Mouse (Mus musculus): Measurements from ENCODE around the gene C2cd3.

The C2cd3 gene

GRCm38 (mm10) chr7:100371495-100372451 lies at the start of gene C2cd3, which contains the start of gene Ppme1:
Gene C2cd3 (plus strand): TSS chr7:100372233.
Gene Ppme1 (minus strand): TSS chr7:100372307.
- peak; percentile 97 for DNase-seq (ENCODE audit: low read depth, low spot score)

DNA sequence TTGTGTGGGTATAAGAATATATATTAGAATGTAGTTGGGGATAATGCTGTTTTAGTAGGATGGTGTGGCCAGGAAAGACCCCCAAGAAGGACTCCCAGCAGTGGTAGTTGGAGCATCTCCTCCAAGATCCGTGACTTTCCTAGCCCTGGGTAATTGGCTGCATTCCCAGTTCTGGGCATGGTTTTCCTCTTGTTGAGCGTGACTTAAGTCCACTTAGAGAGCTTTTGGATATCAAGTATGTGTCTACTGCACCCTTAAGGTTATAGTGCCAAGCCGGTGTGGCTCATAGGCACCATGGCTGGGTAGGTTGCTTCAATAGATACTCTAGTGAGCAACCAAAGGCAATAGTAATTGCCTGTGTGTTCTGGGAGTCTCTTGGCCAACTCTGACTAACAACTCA lies 48.3 kb upstream of the C2cd3 start:
- DNase-seq (ENCODE audit: low read depth, low spot score), result no peak

DNA sequence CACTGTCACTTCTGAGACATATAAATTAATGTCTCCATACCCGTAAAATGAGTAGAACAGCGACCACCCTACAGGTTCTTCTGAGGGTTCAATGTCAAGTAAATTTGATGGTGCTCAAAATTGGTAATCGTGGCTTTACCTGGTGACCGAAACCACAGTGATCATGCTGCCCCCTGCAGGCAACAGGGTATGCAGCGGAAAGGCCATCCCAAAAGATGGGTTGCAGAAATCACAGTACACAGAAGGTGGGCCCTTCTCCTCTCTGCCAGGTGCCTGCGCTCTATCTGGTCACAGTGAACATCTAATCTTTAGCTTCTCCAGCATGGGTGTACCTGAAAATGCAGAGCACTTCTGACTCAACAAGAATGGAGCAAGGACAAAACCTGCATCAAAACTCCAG lies 46.6 kb upstream of the C2cd3 start:
- no peak for DNase-seq (ENCODE audit: low read depth, low spot score)

DNA sequence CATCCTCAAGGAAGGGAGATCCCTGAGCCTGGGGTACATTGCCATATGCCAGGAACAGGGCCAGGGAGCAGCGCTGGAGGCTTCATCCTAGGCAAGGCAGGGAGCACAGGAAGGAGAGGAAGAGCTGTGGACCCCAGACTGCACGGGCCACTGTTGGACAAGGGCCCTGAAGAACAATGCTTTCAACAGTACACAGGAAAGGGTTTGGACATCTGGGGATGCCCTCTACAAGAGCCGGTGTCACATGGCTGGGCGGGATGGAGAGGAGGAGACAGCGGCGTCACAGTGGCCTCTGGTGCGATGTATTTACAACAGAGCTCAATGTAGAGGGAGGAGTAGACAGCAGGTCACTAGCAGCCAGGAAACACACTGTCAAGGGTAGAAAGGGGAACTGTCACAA lies 44.5 kb upstream of the C2cd3 start:
- no peak for DNase-seq (ENCODE audit: low read depth, low spot score)

GRCm38 (mm10) chr7:100328636-100329035 lies 43.4 kb upstream of the C2cd3 start:
- no peak for DNase-seq (ENCODE audit: low read depth, low spot score)

GRCm38 (mm10) chr7:100331269-100331668 lies 40.8 kb upstream of the C2cd3 start:
- DNase-seq (ENCODE audit: low read depth, low spot score), result no peak

DNA sequence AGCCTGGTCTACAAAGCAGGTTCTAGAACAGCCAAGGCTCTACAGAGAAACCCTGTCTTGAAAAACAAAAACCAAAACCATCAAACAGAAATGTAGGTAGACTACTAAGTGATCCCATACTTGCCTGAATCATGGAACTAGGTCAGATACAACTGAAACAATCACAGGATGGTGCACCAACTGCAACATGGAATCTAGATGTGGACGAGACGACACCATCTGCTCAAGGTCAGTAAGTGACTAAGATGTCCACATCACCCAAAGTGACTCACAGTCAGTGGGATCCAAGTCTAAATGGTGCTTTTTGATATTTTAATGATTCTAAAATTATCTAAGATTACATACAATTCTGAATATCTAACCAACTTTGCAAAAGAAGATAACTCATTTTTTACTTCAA lies 36.1 kb upstream of the C2cd3 start:
- DNase-seq (ENCODE audit: low read depth, low spot score), result no peak

DNA sequence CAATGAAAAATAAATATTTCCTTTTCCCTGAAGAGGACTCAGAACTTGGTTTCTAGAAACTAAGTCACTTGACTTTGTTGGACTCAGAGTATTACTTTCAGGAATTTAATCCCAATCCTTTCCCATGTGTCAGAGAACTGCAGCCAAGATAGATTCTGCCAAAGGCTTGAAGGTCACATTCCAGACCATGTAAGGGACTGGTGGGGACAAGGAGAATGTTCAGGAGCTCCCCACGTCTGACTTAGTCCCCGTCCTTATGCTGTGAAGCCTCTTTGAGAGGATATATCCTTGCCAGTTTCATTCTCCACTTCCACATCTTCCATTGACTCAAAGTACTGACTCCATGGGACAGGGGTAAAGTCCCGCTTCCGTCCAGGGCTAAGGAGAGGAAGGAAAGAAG lies 17.0 kb upstream of the C2cd3 start:
- no peak for DNase-seq (ENCODE audit: low read depth, low spot score)

DNA sequence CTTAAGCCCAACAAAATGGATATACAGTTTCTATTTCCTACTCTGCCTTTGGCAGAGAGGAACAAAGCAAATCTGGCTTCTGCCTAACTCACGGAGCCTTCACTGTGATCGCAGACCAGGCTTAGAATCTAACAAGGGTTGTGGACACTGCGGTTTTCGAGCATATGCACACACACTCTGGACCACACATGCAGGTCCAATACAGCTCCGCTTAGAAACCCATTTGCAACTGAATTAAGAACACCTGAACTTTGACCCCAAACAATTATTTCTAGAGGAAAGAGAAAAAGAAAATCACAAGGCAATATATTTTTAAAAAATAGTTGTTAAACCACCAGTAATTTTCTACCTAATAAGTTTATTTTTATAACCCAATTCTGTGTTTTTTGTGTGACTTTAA lies 15.7 kb upstream of the C2cd3 start:
- DNase-seq (ENCODE audit: low read depth, low spot score), result no peak

- DNase-seq (ENCODE audit: low read depth, low spot score), result no peak
Measured at GRCm38 (mm10) chr7:100356768-100357167, 15.3 kb upstream of the C2cd3 start.

DNA sequence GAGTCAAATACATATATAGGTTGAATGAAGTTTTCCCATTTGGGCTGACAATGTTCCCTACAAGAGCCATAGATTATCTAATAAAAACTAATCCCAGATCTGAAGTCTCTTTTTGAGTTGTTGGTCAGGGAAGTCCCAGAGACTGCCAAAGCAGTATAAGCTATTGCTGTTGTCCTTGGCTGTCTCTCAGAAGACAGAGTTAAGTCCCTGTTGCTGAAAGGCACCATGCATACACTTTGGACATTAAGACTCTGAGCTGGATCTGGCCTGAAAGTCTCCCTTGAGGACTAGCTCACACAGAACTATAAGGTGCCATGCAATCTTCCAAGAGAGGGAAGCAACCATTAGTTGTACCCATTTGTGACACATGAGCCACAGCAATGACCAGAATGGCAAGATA lies 14.2 kb upstream of the C2cd3 start:
- DNase-seq (ENCODE audit: low read depth, low spot score), result no peak

DNA sequence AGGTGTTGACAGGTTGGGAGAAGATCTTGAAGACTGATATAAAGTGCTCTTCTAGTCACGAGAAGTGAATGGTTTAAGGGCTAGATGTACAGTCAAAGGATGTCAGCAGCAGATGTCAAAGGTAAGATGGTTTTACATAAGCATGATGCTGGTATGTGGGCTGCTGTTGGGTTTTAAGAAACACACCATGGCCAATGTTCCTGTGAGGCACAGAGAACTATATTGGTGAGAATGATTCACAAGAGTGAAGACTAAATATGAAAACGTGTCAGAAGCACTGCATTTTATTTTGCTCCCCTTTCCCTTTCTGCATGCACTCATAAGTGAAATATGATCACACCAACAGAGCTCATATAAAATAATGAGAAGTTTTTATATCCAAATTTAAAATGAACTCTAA lies 8.9 kb upstream of the C2cd3 start:
- DNase-seq (ENCODE audit: low read depth, low spot score), result no peak

DNA sequence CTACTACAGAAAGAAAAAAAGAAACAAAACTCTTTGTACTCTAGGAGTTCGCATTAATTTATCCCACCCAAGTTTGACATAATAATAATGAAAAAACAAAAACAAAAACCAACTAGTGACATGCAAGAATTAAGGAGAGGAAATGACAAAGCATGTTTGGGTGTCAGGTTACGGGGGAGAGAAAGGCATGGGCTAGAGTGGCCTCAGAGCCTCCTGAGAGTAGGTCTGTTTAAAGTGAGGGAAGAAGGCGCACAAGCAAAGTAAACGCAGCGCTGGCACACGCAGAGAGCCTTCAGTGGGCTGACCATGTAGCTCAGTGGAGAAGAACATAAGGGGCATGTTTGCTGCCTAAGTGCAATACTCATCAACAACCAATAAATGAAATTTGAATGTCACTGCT lies 7.1 kb upstream of the C2cd3 start:
- no peak for DNase-seq (ENCODE audit: low read depth, low spot score)

GRCm38 (mm10) chr7:100372452-100372980 lies 483 bp downstream of the C2cd3 start:
- no peak for DNase-seq (ENCODE audit: low read depth, low spot score)

DNA sequence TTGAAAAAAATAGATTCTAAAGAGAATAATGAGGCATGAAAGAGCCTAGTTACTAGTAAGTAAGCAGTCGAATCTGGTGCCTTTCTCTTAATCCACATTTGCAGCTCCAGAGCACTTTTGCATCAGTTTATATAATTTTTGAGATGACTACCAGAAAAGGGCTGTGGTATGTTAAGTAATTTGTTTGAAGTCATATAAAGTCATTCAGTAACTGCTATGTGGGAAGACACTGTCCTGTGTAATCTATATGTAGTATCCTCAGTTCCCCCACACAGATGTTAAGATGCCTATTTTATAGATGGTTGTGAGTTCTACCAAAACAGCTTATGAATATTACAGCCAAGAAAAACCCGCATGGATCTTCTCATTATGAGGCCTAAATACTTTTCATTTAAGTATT lies 6.2 kb downstream of the C2cd3 start:
- DNase-seq (ENCODE audit: low read depth, low spot score), result no peak

- DNase-seq (ENCODE audit: low read depth, low spot score), result no peak
Measured at GRCm38 (mm10) chr7:100381161-100381560, 9.1 kb downstream of the C2cd3 start.

- no peak for DNase-seq (ENCODE audit: low read depth, low spot score)
Measured at GRCm38 (mm10) chr7:100383207-100383606, 11.2 kb downstream of the C2cd3 start.

- no peak for DNase-seq (ENCODE audit: low read depth, low spot score)
Measured at GRCm38 (mm10) chr7:100388174-100388573, 16.1 kb downstream of the C2cd3 start.

DNA sequence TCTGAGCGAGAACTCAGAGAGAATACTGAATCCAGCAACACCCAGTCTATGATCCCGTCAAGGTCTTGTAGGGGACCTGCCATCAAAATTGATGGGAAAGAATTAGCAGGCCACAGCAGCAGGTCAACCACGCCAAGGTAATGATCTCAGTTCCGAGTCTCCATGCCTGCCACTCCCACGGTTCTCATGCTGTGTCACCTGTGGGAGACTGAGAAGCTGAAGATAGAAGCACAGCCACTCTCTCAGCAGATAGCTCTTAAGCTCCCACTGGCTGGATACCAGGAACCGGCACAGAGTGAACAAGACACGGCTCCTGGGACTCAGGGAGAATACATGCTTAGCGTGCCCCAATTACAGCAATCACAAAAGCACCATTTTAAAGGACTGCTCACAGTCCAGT lies 18.1 kb downstream of the C2cd3 start:
- no peak for DNase-seq (ENCODE audit: low read depth, low spot score)

- DNase-seq (ENCODE audit: low read depth, low spot score), result no peak
Measured at GRCm38 (mm10) chr7:100392265-100392664, 20.2 kb downstream of the C2cd3 start.

GRCm38 (mm10) chr7:100399231-100399913 lies 27.3 kb downstream of the C2cd3 start:
- DNase-seq (ENCODE audit: low read depth, low spot score), result peak; percentile 3

GRCm38 (mm10) chr7:100400899-100401539 lies 29.0 kb downstream of the C2cd3 start:
- no peak for DNase-seq (ENCODE audit: low read depth, low spot score)

Measured in embryo, embryonic 11.5 days (tissue).